Mouse (Mus musculus): ENCODE measurements around the gene Rnf187. TPM values are rescaled to one million over a fixed set of nuclear protein-coding genes. Genes with fewer than 3 reads are reported as not detected.
"Not testable (repeated sequence)": the region's sequence is repeated elsewhere in the genome, so short reads cannot be mapped to it uniquely, and the experiment has no call there.

Gene Rnf187
- polyA plus RNA-seq, 1 experiment from 2014 or later = 161 TPM

- H3K4me1 ChIP-seq (replicated peaks; ENCODE audit: control insufficient read depth, insufficient read depth, low read length) = peaks cover 28% of the 10 kb centered on the region
- peaks cover 8% of the 10 kb centered on the region for H3K9me3 ChIP-seq (ENCODE audit: control insufficient read depth, low read length)
- no peak for ATAC-seq (ENCODE audit: low read depth)
- 0 out of 2 replicates have a peak, but pooled peaks cover 2% of the 10 kb centered on the region for H3K36me3 ChIP-seq (ENCODE audit: control insufficient read depth, insufficient read depth, low read length)
- H3K27ac ChIP-seq (ENCODE audit: low read length) = no peak overlapping the region
- H3K4me3 ChIP-seq (ENCODE audit: low read length) = peak overlapping the region; percentile 64
- peak overlapping the region; percentile 64 for H3K9ac ChIP-seq (ENCODE audit: low read length)
- H3K27me3 ChIP-seq (ENCODE audit: control insufficient read depth, insufficient read depth, low read depth, low read length) = peaks cover 11% of the 10 kb centered on the region; the same call in 1 of the 2 replicates
- WGBS = 32% methylated on average over 15 of the region's 15 CpGs
- H3K4me2 ChIP-seq (ENCODE audit: low read depth, low read length) = peak overlapping the region; percentile 92
Observed at GRCm38 (mm10) chr11:58959186-58959825, 20.6 kb upstream of the Rnf187 start.

GRCm38 (mm10) chr11:58958536-58958935 is 19.8 kb upstream of the Rnf187 start:
- Histone ChIP-seq H3K36me3 (ENCODE audit: control insufficient read depth, insufficient read depth, low read length) (0 out of 2 replicates have a peak, but pooled peaks cover 2% of the 10 kb centered on the region), H3K9me3 (ENCODE audit: control insufficient read depth, low read length) (peaks cover 8% of the 10 kb centered on the region), H3K4me3 (ENCODE audit: low read length) (no peak overlapping the region), H3K27me3 (ENCODE audit: control insufficient read depth, insufficient read depth, low read depth, low read length) (peaks cover 10% of the 10 kb centered on the region; the same call in 1 of the 2 replicates), H3K4me1 (replicated peaks; ENCODE audit: control insufficient read depth, insufficient read depth, low read length) (peaks cover 28% of the 10 kb centered on the region), H3K9ac (ENCODE audit: low read length) (no peak overlapping the region), H3K4me2 (ENCODE audit: low read depth, low read length) (no peak overlapping the region), H3K27ac (ENCODE audit: low read length) (no peak overlapping the region)
- WGBS = 88% methylated on average over 6 of the region's 6 CpGs
- ATAC-seq (ENCODE audit: low read depth) = no peak

- no peak for ATAC-seq (ENCODE audit: low read depth)
- peak overlapping the region; percentile 85 for H3K4me3 ChIP-seq (ENCODE audit: low read length)
- peak overlapping the region; percentile 95; the same call in 1 of the 2 replicates for H3K9ac ChIP-seq (ENCODE audit: low read length)
- peak overlapping the region; percentile 90; the same call in 1 of the 2 replicates for H3K4me2 ChIP-seq (ENCODE audit: low read depth, low read length)
- peaks cover 8% of the 10 kb centered on the region for H3K9me3 ChIP-seq (ENCODE audit: control insufficient read depth, low read length)
- no peak overlapping the region for H3K27ac ChIP-seq (ENCODE audit: low read length)
- 0 out of 2 replicates have a peak, but pooled peaks cover 2% of the 10 kb centered on the region for H3K36me3 ChIP-seq (ENCODE audit: control insufficient read depth, insufficient read depth, low read length)
- WGBS = 80% methylated on average over 5 of the region's 5 CpGs
- H3K27me3 ChIP-seq (ENCODE audit: control insufficient read depth, insufficient read depth, low read depth, low read length) = peaks cover 10% of the 10 kb centered on the region; the same call in 1 of the 2 replicates
- peaks cover 28% of the 10 kb centered on the region for H3K4me1 ChIP-seq (replicated peaks; ENCODE audit: control insufficient read depth, insufficient read depth, low read length)
Observed at GRCm38 (mm10) chr11:58957226-58957914, 18.7 kb upstream of the Rnf187 start.

DNA sequence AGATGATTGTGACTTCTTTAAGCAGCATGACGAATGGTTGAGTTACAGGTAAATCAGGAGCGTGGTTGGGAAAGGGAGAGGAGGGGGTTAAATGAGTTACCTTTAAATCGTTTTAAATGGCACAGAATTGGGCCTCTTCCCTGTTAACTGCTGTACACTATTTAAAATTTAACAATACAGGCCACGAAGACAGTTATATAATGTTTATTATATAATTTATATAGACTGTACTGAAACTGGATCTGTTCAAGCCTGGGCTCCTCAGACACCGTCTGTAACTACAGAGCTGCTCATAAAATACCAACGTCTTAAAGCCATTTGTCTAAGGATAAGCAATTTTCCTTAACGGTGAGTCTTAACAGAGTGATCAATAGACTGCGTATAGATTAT is 17.1 kb upstream of the Rnf187 start:
- 19% methylated on average over 8 of the region's 8 CpGs for WGBS
- H3K9ac ChIP-seq (ENCODE audit: low read length) = peak overlapping the region; percentile 95

GRCm38 (mm10) chr11:58955143-58955867 is 16.6 kb upstream of the Rnf187 start:
- WGBS = 0% methylated on average over 20 of the region's 20 CpGs
- no peak; the same call in 1 of the 2 replicates for ATAC-seq (ENCODE audit: low read depth)
- Histone ChIP-seq H3K27me3 (ENCODE audit: control insufficient read depth, insufficient read depth, low read depth, low read length) (peaks cover 10% of the 10 kb centered on the region), H3K9me3 (ENCODE audit: control insufficient read depth, low read length) (no peaks in the 10 kb centered on the region), H3K4me1 (replicated peaks; ENCODE audit: control insufficient read depth, insufficient read depth, low read length) (peaks cover 27% of the 10 kb centered on the region), H3K4me2 (ENCODE audit: low read depth, low read length) (peak overlapping the region; percentile 90), H3K9ac (ENCODE audit: low read length) (peak overlapping the region; percentile 95), H3K27ac (ENCODE audit: low read length) (peak overlapping the region; percentile 99), H3K36me3 (ENCODE audit: control insufficient read depth, insufficient read depth, low read length) (0 out of 2 replicates have a peak, but pooled peaks cover 2% of the 10 kb centered on the region), H3K4me3 (ENCODE audit: low read length) (peak overlapping the region; percentile 85)

More for the DNA sequence above, 17.1 kb upstream of the Rnf187 start:
- 0 out of 2 replicates have a peak, but pooled peaks cover 2% of the 10 kb centered on the region for H3K36me3 ChIP-seq (ENCODE audit: control insufficient read depth, insufficient read depth, low read length)
- H3K27ac ChIP-seq (ENCODE audit: low read length) = peak overlapping the region; percentile 99
- H3K4me3 ChIP-seq (ENCODE audit: low read length) = peak overlapping the region; percentile 85
- peak overlapping the region; percentile 90 for H3K4me2 ChIP-seq (ENCODE audit: low read depth, low read length)
- H3K4me1 ChIP-seq (replicated peaks; ENCODE audit: control insufficient read depth, insufficient read depth, low read length) = peaks cover 28% of the 10 kb centered on the region
- peaks cover 8% of the 10 kb centered on the region for H3K27me3 ChIP-seq (ENCODE audit: control insufficient read depth, insufficient read depth, low read depth, low read length)
- no peak for ATAC-seq (ENCODE audit: low read depth)
- no peaks in the 10 kb centered on the region for H3K9me3 ChIP-seq (ENCODE audit: control insufficient read depth, low read length)

- WGBS = under 1% methylated on average over 49 of the region's 49 CpGs
- peak within 1 kb of the TSS; percentile 90 for H3K4me2 ChIP-seq (ENCODE audit: low read depth, low read length)
Observed at GRCm38 (mm10) chr11:58954420-58955142, 15.9 kb upstream of the Rnf187 start, which contains the start of the genes Hist3h2a and Trim17. Hist3h2a (plus strand) TSS chr11:58954685. Trim17 (plus strand) TSS chr11:58954685.

GRCm38 (mm10) chr11:58954170-58954419 is 15.4 kb upstream of the Rnf187 start:
- Histone ChIP-seq H3K4me2 (ENCODE audit: low read depth, low read length) (peak overlapping the region; percentile 62), H3K27ac (ENCODE audit: low read length) (peak overlapping the region; percentile 99), H3K9ac (ENCODE audit: low read length) (peak overlapping the region; percentile 75), H3K4me1 (replicated peaks; ENCODE audit: control insufficient read depth, insufficient read depth, low read length) (peaks cover 19% of the 10 kb centered on the region), H3K27me3 (ENCODE audit: control insufficient read depth, insufficient read depth, low read depth, low read length) (peaks cover 16% of the 10 kb centered on the region), H3K4me3 (ENCODE audit: low read length) (peak overlapping the region; percentile 85)
- not testable (repeated sequence) for H3K9me3 ChIP-seq (ENCODE audit: control insufficient read depth, low read length); ATAC-seq (ENCODE audit: low read depth); H3K36me3 ChIP-seq (ENCODE audit: control insufficient read depth, insufficient read depth, low read length)
- WGBS = 1% methylated on average over 14 of the region's 17 CpGs

More at GRCm38 (mm10) chr11:58954420-58955142, 15.9 kb upstream of the Rnf187 start, which contains the start of the genes Hist3h2a and Trim17:
- peaks cover 23% of the 10 kb centered on the region for H3K4me1 ChIP-seq (replicated peaks; ENCODE audit: control insufficient read depth, insufficient read depth, low read length)
- peak; percentile 95 for ATAC-seq (ENCODE audit: low read depth)
- no peaks in the 10 kb centered on the region for H3K9me3 ChIP-seq (ENCODE audit: control insufficient read depth, low read length)
- H3K36me3 ChIP-seq (ENCODE audit: control insufficient read depth, insufficient read depth, low read length) = 0 out of 2 replicates have a peak, but pooled peaks cover 2% of the 10 kb centered on the region
- H3K27me3 ChIP-seq (ENCODE audit: control insufficient read depth, insufficient read depth, low read depth, low read length) = peaks cover 12% of the 10 kb centered on the region
- peak within 1 kb of the TSS; percentile 95 for H3K9ac ChIP-seq (ENCODE audit: low read length)
- peak within 1 kb of the TSS; percentile 85 for H3K4me3 ChIP-seq (ENCODE audit: low read length)
- peak within 1 kb of the TSS; percentile 99 for H3K27ac ChIP-seq (ENCODE audit: low read length)

DNA sequence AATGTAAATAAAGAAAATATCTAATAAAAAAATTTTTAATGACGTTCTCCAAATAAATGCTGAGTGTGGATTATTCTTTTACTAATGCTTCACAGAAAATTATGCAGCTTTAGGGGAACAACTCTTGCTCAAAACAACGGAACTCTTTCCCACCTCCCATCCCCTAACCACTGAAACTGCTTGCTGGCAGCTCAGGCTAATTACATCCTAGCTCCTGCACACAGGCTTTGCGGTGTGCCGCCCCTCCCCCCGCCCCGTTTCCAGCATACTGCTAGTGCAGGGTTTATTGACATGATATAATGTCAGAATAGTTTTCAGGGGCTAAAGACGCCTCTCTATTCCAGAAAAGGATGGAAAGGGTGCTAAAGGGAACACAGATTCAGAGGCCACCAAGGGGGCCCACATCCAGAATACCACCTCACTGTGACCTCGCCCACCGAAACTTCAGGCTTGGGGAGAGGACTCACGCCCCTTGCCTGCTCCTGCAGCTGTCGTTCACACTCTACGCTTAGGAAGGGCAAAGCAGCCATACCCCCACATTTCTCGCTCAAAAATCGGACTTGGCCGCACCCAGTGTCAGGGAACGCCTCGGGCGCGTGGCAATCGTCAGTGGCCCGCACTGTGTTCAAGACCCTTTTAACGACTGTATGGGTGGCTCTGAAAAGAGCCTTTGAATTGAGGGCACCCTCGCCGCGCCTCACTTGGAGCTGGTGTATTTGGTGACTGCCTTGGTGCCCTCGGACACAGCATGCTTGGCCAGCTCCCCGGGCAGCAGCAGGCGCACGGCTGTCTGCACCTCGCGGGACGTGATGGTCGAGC is 14.8 kb upstream of the Rnf187 start:
- H3K27ac ChIP-seq (ENCODE audit: low read length) = peak overlapping the region; percentile 99
- H3K9me3 ChIP-seq (ENCODE audit: control insufficient read depth, low read length) = no peaks in the 10 kb centered on the region
- H3K4me1 ChIP-seq (replicated peaks; ENCODE audit: control insufficient read depth, insufficient read depth, low read length) = peaks cover 19% of the 10 kb centered on the region
- 0 out of 2 replicates have a peak, but pooled peaks cover 2% of the 10 kb centered on the region for H3K36me3 ChIP-seq (ENCODE audit: control insufficient read depth, insufficient read depth, low read length)
- H3K4me2 ChIP-seq (ENCODE audit: low read depth, low read length) = peak overlapping the region; percentile 62
- peak overlapping the region; percentile 85 for H3K4me3 ChIP-seq (ENCODE audit: low read length)
- ATAC-seq (ENCODE audit: low read depth) = peak; percentile 21
- under 1% methylated on average over 33 of the region's 33 CpGs for WGBS
- H3K27me3 ChIP-seq (ENCODE audit: control insufficient read depth, insufficient read depth, low read depth, low read length) = peaks cover 17% of the 10 kb centered on the region
- H3K9ac ChIP-seq (ENCODE audit: low read length) = peak overlapping the region; percentile 75
